In the genomic region with DNA sequence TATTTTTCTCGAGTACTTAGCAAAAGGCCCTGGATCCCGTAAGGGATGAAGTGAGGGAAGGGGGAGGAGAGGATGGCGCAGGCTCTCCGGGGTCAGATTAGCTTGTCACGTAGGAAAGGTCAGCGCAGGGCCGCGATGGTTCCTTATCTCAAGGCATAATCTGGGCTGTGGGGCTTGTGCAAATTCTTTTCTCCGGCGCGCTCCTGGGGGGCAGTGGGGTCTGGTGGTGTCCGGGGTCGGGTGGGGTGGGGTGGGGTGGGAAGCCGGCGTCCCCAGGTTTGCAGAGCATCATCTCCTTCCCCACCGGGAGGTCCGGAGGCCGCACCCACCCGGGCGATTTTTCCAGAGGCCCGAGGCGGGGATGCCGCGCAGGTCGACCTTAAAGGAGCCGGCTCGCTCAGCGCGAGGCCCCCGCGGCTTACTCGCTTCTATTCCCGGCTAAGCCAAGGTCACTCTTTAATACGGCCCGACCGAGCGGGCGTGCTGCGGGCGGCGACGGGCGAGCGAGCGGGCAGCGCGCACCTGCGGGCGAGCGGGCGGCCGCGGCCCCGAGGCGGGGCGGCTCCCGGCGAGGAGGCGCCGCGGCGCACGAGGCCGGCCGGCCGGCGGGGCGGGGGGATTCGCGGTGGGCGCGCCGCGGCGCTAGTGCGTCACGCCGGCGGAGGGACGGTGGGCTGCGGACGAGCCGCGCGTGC, we compare ENCODE assay signal across 9 mouse cellular contexts. TPM values are rescaled to one million over a fixed set of nuclear protein-coding genes. Genes with fewer than 3 reads are reported as not detected.
A peak's percentile ranks its signal among the peaks of the same experiment; 100 is the strongest.
DNase-seq lines count a peak whose midpoint lies in the region; ATAC-seq and TF ChIP-seq lines count a peak whose summit lies in the region.
"Had no signal": no experiment of that assay in that cellular context is flagged by ENCODE, and none has a peak within 500 bp of the region (broad histone marks: within the 10 kb centered on the region; RNA-seq: fewer than 3 reads in every experiment).

No protein-coding gene starts in this region.

- 0 out of 2 replicates have a peak, but pooled peaks cover 3% of the 10 kb centered on the region for H3K4me1 ChIP-seq in kidney, embryonic 15.5 days
- H3K4me1 ChIP-seq in embryonic fibroblast, embryonic 13.5 days (ENCODE audit: control insufficient read depth, insufficient read depth, low read length), result 0 out of 2 replicates have a peak, but pooled peaks cover 2% of the 10 kb centered on the region
- no peaks in the 10 kb centered on the region for H3K4me1 ChIP-seq in hindbrain, postnatal 0 days (ENCODE audit: insufficient read depth, low read length)
- no peaks in the 10 kb centered on the region for H3K4me1 ChIP-seq in stomach, postnatal 0 days (replicated peaks; ENCODE audit: control insufficient read depth, insufficient read depth)

- H3K27me3 ChIP-seq in kidney, embryonic 15.5 days, result peaks cover 49% of the 10 kb centered on the region
- no peaks in the 10 kb centered on the region for H3K27me3 ChIP-seq in hindbrain, postnatal 0 days (ENCODE audit: insufficient read depth, low read length)
- 0 out of 2 replicates have a peak, but pooled peaks cover 5% of the 10 kb centered on the region for H3K27me3 ChIP-seq in stomach, postnatal 0 days (ENCODE audit: control insufficient read depth, insufficient read depth, low read length)

- TF ChIP-seq EP300 in stomach, postnatal 0 days (optimal IDR thresholded peaks at IDR 0.05), result no peak

- peak overlapping the region; percentile 88 for H3K4me3 ChIP-seq in kidney, embryonic 15.5 days (replicated peaks)
- peak overlapping the region; percentile 13; the same call in 1 of the 2 replicates for H3K4me3 ChIP-seq in embryonic fibroblast, embryonic 13.5 days (ENCODE audit: insufficient read depth, low read length)
- peak overlapping the region; percentile 85 for H3K4me3 ChIP-seq in hindbrain, postnatal 0 days (ENCODE audit: low read length)
- H3K4me3 ChIP-seq in stomach, postnatal 0 days (ENCODE audit: low read depth, low read length), result peak overlapping the region; percentile 71

- no peaks in the 10 kb centered on the region for H3K36me3 ChIP-seq in kidney, embryonic 15.5 days
- no peaks in the 10 kb centered on the region for H3K36me3 ChIP-seq in hindbrain, postnatal 0 days (ENCODE audit: insufficient read depth, low read length)
- H3K36me3 ChIP-seq in stomach, postnatal 0 days (ENCODE audit: control insufficient read depth, insufficient read depth, low read length), result no peaks in the 10 kb centered on the region

- no peak for TF ChIP-seq CTCF in embryonic fibroblast, embryonic 13.5 days (IDR thresholded peaks at IDR 0.05; ENCODE audit: borderline replicate concordance, insufficient read depth, low read length)
- TF ChIP-seq CTCF in hindbrain, postnatal 0 days (IDR thresholded peaks at IDR 0.05; ENCODE audit: low read depth), result no peak
- TF ChIP-seq CTCF in stomach, postnatal 0 days (IDR thresholded peaks at IDR 0.05; ENCODE audit: low read depth), result no peak

- under 1% methylated on average over 78 of the region's 85 CpGs for WGBS in kidney, embryonic 15.5 days
- under 1% methylated on average over 71 of the region's 85 CpGs for WGBS in hindbrain, postnatal 0 days
- WGBS in stomach, postnatal 0 days, result 2% methylated on average over 66 of the region's 85 CpGs

- H3K27ac ChIP-seq in kidney, embryonic 15.5 days, result no peak overlapping the region
- no peak overlapping the region for H3K27ac ChIP-seq in embryonic fibroblast, embryonic 13.5 days (ENCODE audit: insufficient read depth, low read length)
- peak overlapping the region; percentile 91 for H3K27ac ChIP-seq in hindbrain, postnatal 0 days
- no peak overlapping the region for H3K27ac ChIP-seq in stomach, postnatal 0 days (replicated peaks)

- DNase-seq in kidney, adult 9 months, result no peak
- DNase-seq in adrenal gland, postnatal 25 days, result peak; percentile 39
- DNase-seq in hindbrain, postnatal 0 days (ENCODE audit: low spot score), result peak; percentile 83
- DNase-seq in mesoderm, embryonic 11.5 days (ENCODE audit: low read depth, low spot score), result peak; percentile 45
- peak; percentile 26 for DNase-seq in stomach, postnatal 0 days (ENCODE audit: low spot score)
- no peak for DNase-seq in urinary bladder, postnatal 10 days (ENCODE audit: low spot score)

- H3K9me3 ChIP-seq in kidney, embryonic 15.5 days (replicated peaks), result no peaks in the 10 kb centered on the region
- no peaks in the 10 kb centered on the region for H3K9me3 ChIP-seq in hindbrain, postnatal 0 days (ENCODE audit: low read length)
- H3K9me3 ChIP-seq in stomach, postnatal 0 days (ENCODE audit: control insufficient read depth, low read length), result no peaks in the 10 kb centered on the region

- H3K9ac ChIP-seq in kidney, embryonic 15.5 days, result peak overlapping the region; percentile 61
- peak overlapping the region; percentile 84 for H3K9ac ChIP-seq in hindbrain, postnatal 0 days (replicated peaks; ENCODE audit: low read length)
- peak overlapping the region; percentile 59 for H3K9ac ChIP-seq in stomach, postnatal 0 days (ENCODE audit: low read length)

- peak overlapping the region; percentile 98 for H3K4me2 ChIP-seq in kidney, embryonic 15.5 days
- H3K4me2 ChIP-seq in hindbrain, postnatal 0 days (ENCODE audit: low read depth, low read length), result peak overlapping the region; percentile 76
- peak overlapping the region; percentile 99 for H3K4me2 ChIP-seq in stomach, postnatal 0 days (replicated peaks; ENCODE audit: low read depth)

- no peak for TF ChIP-seq POLR2A in embryonic fibroblast, embryonic 13.5 days (IDR thresholded peaks at IDR 0.05; ENCODE audit: low read depth, low read length)

- ATAC-seq in kidney, embryonic 15.5 days (replicated peaks; ENCODE audit: low FRiP score), result peak; percentile 73
- ATAC-seq in hindbrain, postnatal 0 days, result peak; percentile 84
- peak; percentile 35 for ATAC-seq in stomach, postnatal 0 days (ENCODE audit: low FRiP score, low TSS enrichment)

RNA-seq across cellular contexts. Expression of a gene that starts 4.0 kb away (rescaled TPM):
- polyA plus RNA-seq in kidney, embryonic 15.5 days (2015; fragmentation: Nextera tagmentation; extraction: Ambion mirVana), result 3.0 and 3.4 TPM in 2 replicates
- 6.9 and 10.1 TPM in 2 replicates for total RNA-seq in adrenal gland, postnatal 25 days (2021)
- polyA plus RNA-seq in embryonic fibroblast, embryonic 13.5 days (2011; ENCODE audit: insufficient read length, low read depth, missing spikeins), result not detected in 2 replicates
- 25.7 and 27.8 TPM in 2 replicates for total RNA-seq in hindbrain, postnatal 0 days (2014; rRNA removed)
- polyA plus RNA-seq in hindbrain, postnatal 0 days (2015; fragmentation: Nextera tagmentation; extraction: Ambion mirVana), result 22.3 and 24.8 TPM in 2 replicates
- 0.70 TPM in 2 replicates for polyA plus RNA-seq in stomach, postnatal 0 days (2015; fragmentation: Nextera tagmentation; extraction: Ambion mirVana)

RNA-seq across cellular contexts. Expression of a gene that starts 28.0 kb away (rescaled TPM):
- polyA plus RNA-seq in kidney, embryonic 15.5 days (2015; fragmentation: Nextera tagmentation; extraction: Ambion mirVana), result 2.7 and 3.8 TPM in 2 replicates
- 23.3 and 33.2 TPM in 2 replicates for total RNA-seq in adrenal gland, postnatal 25 days (2021)
- 83.5 and 95.6 TPM in 2 replicates for polyA plus RNA-seq in embryonic fibroblast, embryonic 13.5 days (2011; ENCODE audit: insufficient read length, low read depth, missing spikeins)
- 0.37 TPM in 1 of 2 replicates, not detected in the other for total RNA-seq in hindbrain, postnatal 0 days (2014; rRNA removed)
- 0.57 and 1.3 TPM in 2 replicates for polyA plus RNA-seq in hindbrain, postnatal 0 days (2015; fragmentation: Nextera tagmentation; extraction: Ambion mirVana)
- 8.5 and 10.2 TPM in 2 replicates for polyA plus RNA-seq in stomach, postnatal 0 days (2015; fragmentation: Nextera tagmentation; extraction: Ambion mirVana)

RNA-seq across cellular contexts. Expression of a gene that starts 36.9 kb away (rescaled TPM):
- not detected in 2 replicates for polyA plus RNA-seq in kidney, embryonic 15.5 days (2015; fragmentation: Nextera tagmentation; extraction: Ambion mirVana)
- not detected in 2 replicates for total RNA-seq in adrenal gland, postnatal 25 days (2021)
- not detected in 2 replicates for polyA plus RNA-seq in embryonic fibroblast, embryonic 13.5 days (2011; ENCODE audit: insufficient read length, low read depth, missing spikeins)
- not detected in 2 replicates for total RNA-seq in hindbrain, postnatal 0 days (2014; rRNA removed)
- not detected in 2 replicates for polyA plus RNA-seq in hindbrain, postnatal 0 days (2015; fragmentation: Nextera tagmentation; extraction: Ambion mirVana)
- 0.08 TPM in 1 of 2 replicates, not detected in the other for polyA plus RNA-seq in stomach, postnatal 0 days (2015; fragmentation: Nextera tagmentation; extraction: Ambion mirVana)
- total RNA-seq: left cerebral cortex, postnatal 14 days had no signal

Comparison
In these comparisons a context has a peak if more than half of its experiments do, and no peak if none do; other contexts are left out.
1. H3K4me3 ChIP-seq: peak in every context shown above with its lines; median percentile 88 in kidney, embryonic 15.5 days; 85 in hindbrain, postnatal 0 days; 71 in stomach, postnatal 0 days; 13 in embryonic fibroblast, embryonic 13.5 days.
2. DNase-seq: peak in adrenal gland, postnatal 25 days (single experiment), hindbrain, postnatal 0 days (single experiment), mesoderm, embryonic 11.5 days (single experiment) and stomach, postnatal 0 days (single experiment); none in kidney, adult 9 months (single experiment) and urinary bladder, postnatal 10 days (single experiment).
3. Peak in every context shown above with its lines, with median percentiles within 50 percentile points of each other: ATAC-seq, H3K4me2 ChIP-seq and H3K9ac ChIP-seq.